Mouse (Mus musculus) CD8-positive naive resting alpha-beta T cell, adult 2 months (primary cell): ENCODE data around the gene Wfdc10.
"Not testable (repeated sequence)": the region's sequence is repeated elsewhere in the genome, so short reads cannot be mapped to it uniquely, and the experiment has no call there.

Experiments used
- DNase-seq, 2 experiments: peaks; one replicate each; pipeline ENCODE4 v3.0.0; 2022; ENCODE audit warnings: low read depth in 2 of 2, low spot score in 2 of 2

The Wfdc10 gene

DNA sequence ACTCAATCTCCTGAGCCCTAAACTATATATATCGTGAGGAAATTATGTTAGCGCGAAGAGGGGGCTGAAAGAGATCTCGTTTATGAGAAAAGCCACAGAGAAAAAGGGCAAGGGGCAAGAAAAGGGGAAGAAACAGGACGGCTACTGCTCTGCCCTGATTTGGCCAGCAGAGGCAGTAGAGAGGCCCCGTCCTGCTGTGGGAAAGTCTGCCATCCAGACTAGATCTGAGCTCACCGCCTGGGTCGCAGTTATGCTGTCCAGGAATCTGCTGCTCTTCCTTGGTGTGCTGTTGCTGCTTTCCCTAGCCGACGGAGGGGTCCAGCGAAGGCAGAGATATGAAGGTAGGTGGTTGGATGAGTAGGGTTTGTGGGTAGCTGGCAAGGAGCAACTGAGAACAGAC is at the start of gene Wfdc10:
TSS of gene Wfdc10 (plus strand) at position 189 of the 400 bp plus-strand sequence.
- DNase-seq, result peak in 1 of 2 experiments; percentile 24

DNA sequence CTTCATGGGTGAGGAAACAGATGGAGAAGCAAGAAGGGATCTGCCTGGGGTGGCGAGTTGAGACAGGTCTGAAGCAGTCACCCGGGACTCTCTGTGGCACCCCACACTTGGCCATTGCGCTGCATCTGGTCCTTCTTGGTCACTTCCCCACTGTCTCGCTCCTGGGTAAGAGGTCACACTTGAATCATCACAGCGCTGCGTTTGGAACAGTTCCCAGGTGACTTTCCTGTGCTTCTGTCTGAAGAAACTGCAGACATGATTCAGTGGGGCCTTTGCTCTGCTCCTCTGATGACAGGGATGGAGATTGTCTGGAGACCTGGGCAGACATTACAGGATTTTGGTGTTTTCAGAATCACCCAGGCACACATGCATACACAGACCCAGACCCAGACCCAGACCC is 47.1 kb upstream of the Wfdc10 start:
- no peak for DNase-seq

GRCm38 (mm10) chr2:164613471-164613870 is 42.4 kb upstream of the Wfdc10 start, which contains the start of the genes Wfdc6b and Wfdc8:
Gene Wfdc6b (plus strand): TSS chr2:164613522.
Gene Wfdc8 (minus strand): TSS chr2:164613626.
- DNase-seq, result not testable (repeated sequence)

DNA sequence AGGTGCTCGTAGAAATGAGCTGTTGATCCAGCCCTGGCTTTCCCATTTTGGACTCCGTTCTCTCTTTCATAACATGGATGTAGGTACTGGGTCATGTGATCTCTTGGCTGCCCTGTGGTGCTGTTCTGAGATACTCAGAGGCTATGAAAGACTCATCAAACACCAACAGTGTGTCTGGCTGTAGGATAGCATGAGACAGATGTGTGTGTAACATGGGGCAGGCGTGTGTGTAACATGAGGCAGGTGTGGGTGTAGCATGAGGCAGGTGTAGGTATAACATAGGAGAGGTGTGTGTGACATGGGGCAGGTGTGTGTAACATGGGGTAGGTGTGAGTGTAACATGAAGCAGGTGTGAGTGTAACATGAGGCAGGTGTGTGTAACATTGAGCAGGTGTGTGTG is 40.5 kb upstream of the Wfdc10 start:
- DNase-seq, result no peak

DNA sequence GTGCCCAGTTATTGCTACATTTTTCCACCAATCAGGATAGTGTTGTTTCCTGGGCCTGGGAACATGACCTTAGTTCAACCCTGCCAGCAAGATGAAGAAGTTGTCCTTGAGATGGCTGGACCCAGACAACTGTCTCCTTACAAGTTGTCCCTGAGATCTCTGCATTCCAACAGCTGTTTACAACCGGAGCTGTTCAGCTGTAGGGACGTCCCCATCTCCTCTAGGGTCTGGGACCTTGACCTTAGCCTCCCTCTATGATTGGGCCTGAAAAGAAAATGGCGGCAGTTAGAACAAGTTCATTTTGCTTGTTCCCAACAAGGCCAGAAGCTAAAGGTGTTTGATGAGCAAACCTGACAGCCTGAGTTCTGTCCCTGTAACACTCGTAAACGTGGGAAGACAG is 36.8 kb upstream of the Wfdc10 start:
- DNase-seq, result no peak

- no peak for DNase-seq
Observed at GRCm38 (mm10) chr2:164621775-164622174, 34.1 kb upstream of the Wfdc10 start.

- no peak for DNase-seq
Observed at GRCm38 (mm10) chr2:164635266-164635665, 20.6 kb upstream of the Wfdc10 start.

- DNase-seq, result no peak
Observed at GRCm38 (mm10) chr2:164638696-164639095, 17.1 kb upstream of the Wfdc10 start, which contains the start of gene Wfdc16. Gene Wfdc16 (minus strand): TSS chr2:164638796.

- DNase-seq, result no peak
Observed at GRCm38 (mm10) chr2:164641129-164641528, 14.7 kb upstream of the Wfdc10 start.

DNA sequence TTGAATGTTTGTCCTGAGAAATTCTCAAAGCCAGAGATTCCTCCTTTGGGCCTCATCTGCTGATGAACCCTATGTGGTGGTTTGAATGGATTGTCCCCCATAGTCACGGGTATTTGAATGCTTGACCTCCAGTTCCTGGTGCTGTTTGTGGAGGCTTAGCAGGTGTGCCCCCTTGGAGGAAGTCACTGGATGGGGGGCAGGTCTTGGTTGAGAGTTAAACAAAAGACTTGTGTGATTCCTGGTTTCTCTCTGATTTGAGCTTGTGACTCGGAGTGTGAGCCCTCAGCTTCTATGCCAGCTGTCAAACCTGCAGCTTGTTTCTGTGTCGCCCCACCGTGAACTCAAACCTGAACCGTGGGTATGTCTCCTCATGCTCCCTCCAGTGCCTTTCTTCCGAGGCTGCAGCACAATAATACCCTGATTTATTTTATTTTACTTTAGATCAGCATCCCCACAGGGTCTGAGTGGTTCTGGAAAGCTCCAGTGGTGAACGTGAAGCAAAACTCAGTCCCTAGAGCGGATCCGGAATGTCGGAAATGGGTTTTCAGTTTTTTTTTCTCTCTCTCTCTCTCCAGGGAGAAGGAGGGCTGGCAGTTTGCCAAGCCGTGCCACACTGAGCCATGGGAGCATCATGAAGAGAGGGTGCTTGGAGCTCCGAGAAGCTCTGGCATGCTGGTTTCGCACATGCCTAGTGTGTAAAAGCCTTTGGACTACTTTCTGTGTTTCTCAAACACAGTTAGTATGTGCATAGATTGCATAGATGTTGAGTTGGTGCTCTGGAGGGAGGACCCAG is 13.8 kb upstream of the Wfdc10 start:
- no peak for DNase-seq

- no peak for DNase-seq
Observed at GRCm38 (mm10) chr2:164656483-164656882, 637 bp downstream of the Wfdc10 start, which contains the start of gene Wfdc9. Gene Wfdc9 (minus strand): TSS chr2:164656583.

DNA sequence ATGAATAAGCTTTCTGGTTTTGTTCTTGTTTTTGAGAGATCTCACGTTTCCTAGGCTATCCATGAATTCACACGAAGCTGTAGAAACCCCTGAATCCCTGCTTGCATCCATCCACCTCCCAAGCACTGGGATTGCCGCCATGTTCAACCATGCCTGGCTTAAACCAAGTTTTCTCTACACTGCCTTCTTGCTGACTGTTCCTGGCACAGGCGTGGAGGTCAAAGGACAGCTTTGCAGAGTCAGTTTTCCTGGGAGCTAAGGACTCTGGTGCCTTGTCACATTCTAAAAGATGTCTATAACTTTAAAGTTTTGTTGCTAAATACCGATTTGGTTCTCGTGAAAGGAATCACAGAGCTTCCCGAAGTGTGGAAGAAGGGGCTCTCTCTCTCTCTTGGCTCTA is 9.0 kb downstream of the Wfdc10 start:
- DNase-seq, result no peak

DNA sequence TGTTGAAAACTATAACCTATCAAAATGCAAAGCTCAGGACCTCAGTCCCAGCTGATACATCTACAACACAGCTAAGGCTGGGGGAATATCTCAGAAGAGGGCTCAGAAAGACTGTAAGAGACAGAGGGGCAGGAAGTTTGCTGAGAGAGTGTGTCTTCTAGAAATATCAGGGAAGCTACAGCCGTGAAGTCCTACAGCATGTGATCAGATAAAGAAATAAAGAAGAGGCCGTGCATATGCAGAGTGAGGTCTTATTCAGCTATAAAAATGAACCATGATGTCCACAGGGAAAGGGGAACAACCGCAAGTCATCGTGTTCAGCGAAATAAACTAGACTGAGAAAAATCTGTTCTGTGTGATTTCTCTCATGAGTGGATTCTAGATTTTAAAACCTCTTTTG is 14.4 kb downstream of the Wfdc10 start:
- DNase-seq, result no peak

- DNase-seq, result no peak
Observed at GRCm38 (mm10) chr2:164670938-164671337, 15.1 kb downstream of the Wfdc10 start.

- DNase-seq, result no peak
Observed at GRCm38 (mm10) chr2:164673987-164674386, 18.1 kb downstream of the Wfdc10 start, which contains the start of gene Wfdc11. Gene Wfdc11 (minus strand): TSS chr2:164674087.

DNA sequence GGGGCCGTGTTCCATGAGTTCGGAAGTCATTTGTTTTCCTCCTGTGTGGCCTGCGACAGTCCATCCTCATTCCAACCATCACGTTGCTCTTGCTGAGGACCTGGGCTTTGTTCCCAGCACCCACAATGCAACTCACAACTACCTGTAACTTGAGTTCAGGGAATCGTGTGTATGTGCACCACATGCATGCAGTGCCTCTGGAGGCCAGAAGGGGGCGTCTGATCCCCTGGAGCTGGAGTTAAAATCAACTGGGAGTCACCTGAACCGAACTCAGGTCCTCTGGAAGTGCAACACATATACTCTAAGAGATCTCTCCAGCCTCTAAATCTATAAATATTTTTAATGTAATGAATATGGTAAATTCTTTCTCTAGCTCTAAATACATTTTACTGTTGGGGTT is 20.3 kb downstream of the Wfdc10 start:
- no peak for DNase-seq

DNA sequence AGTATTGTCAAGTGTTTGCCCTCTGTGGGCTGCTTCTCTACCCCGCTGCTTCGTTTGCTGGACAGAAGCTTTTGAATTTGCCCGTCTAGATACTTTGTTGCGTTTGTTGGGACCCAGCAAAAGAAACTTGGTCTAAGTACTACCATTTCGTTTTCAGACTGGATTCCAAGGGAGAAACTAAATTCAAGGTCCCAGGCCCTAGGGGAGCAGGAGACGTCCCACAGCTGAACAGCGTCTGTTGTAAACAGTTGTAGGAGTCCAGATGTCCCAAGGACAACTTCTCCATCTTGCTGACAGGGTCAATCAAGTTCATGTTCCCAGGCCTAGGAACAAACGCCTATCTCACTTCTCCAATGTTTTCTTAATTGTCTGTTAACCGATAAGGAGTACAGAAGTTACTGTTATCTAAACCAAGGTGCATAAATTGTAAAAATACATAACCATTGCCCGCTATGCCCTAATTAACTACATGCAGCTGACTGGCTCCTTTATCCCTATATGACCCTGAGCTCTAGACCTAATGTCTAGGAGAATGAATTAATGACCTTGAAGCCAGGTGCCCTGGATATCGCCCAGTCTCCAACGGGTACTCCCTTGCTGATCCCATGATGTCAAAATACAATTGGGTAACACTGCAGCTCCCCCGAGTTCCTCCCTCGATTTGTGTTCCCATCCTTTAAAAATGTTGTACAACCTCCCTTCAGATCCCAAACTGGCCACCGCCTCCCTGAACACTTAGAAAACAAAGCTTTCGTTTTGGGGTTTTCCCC is 21.3 kb downstream of the Wfdc10 start:
- no peak for DNase-seq

- DNase-seq, result peak; percentile 20 to 53
Observed at GRCm38 (mm10) chr2:164678848-164679625, 23.2 kb downstream of the Wfdc10 start.

- no peak for DNase-seq
Observed at GRCm38 (mm10) chr2:164679906-164680305, 24.1 kb downstream of the Wfdc10 start.

GRCm38 (mm10) chr2:164684807-164685206 is 29.0 kb downstream of the Wfdc10 start, which contains the start of gene Wfdc13:
Gene Wfdc13 (plus strand): TSS chr2:164685107.
- DNase-seq, result no peak

- no peak for DNase-seq
Observed at GRCm38 (mm10) chr2:164698201-164698600, 42.4 kb downstream of the Wfdc10 start, which contains the start of gene Spint4. Gene Spint4 (plus strand): TSS chr2:164698501.
